Mouse (Mus musculus): ENCODE data around the gene Tbc1d2. TPM values are rescaled to one million over a fixed set of nuclear protein-coding genes. Genes with fewer than 3 reads are reported as not detected.

Gene Tbc1d2
- polyA plus RNA-seq (2015; fragmentation: Nextera tagmentation; extraction: Ambion mirVana): 1.1 and 1.3 TPM in 2 replicates

GRCm38 (mm10) chr4:46650086-46650753, at the start of gene Tbc1d2:
TSS of gene Tbc1d2 (minus strand) at chr4:46650209.
- Histone ChIP-seq H3K9ac (ENCODE audit: low read depth, low read length) (peak within 1 kb of the TSS; percentile 72), H3K36me3 (ENCODE audit: control insufficient read depth, insufficient read depth, low read length) (no peaks in the 10 kb centered on the region), H3K4me1 (ENCODE audit: control insufficient read depth, insufficient read depth, low read depth, low read length) (peaks cover 7% of the 10 kb centered on the region), H3K27ac (ENCODE audit: low read depth, low read length) (peak within 1 kb of the TSS; percentile 71), H3K27me3 (replicated peaks; ENCODE audit: control insufficient read depth, insufficient read depth, low read length) (peaks cover 14% of the 10 kb centered on the region), H3K4me2 (ENCODE audit: low read length) (peak within 1 kb of the TSS; percentile 98), H3K4me3 (ENCODE audit: low read length) (peak within 1 kb of the TSS; percentile 82), H3K9me3 (ENCODE audit: control insufficient read depth, low read length) (no peaks in the 10 kb centered on the region)
- peak; percentile 98 for ATAC-seq
- under 1% methylated on average over 68 of the region's 69 CpGs for WGBS

- peaks cover 4% of the 10 kb centered on the region; the same call in 1 of the 2 replicates for H3K4me1 ChIP-seq (ENCODE audit: control insufficient read depth, insufficient read depth, low read depth, low read length)
- H3K27ac ChIP-seq (ENCODE audit: low read depth, low read length): no peak overlapping the region
- 57% methylated on average over 6 of the region's 6 CpGs for WGBS
These were observed 46.5 kb upstream of the Tbc1d2 start for GRCm38 (mm10) chr4:46696467-46696866.

GRCm38 (mm10) chr4:46690565-46690964, 40.6 kb upstream of the Tbc1d2 start:
- H3K27me3 ChIP-seq (replicated peaks; ENCODE audit: control insufficient read depth, insufficient read depth, low read length): no peaks in the 10 kb centered on the region
- no peak overlapping the region for H3K4me2 ChIP-seq (ENCODE audit: low read length)
- no peaks in the 10 kb centered on the region for H3K9me3 ChIP-seq (ENCODE audit: control insufficient read depth, low read length)
- no peak overlapping the region for H3K4me3 ChIP-seq (ENCODE audit: low read length)
- no peak overlapping the region for H3K9ac ChIP-seq (ENCODE audit: low read depth, low read length)
- peaks cover 5% of the 10 kb centered on the region; the same call in 1 of the 2 replicates for H3K4me1 ChIP-seq (ENCODE audit: control insufficient read depth, insufficient read depth, low read depth, low read length)
- H3K36me3 ChIP-seq (ENCODE audit: control insufficient read depth, insufficient read depth, low read length): no peaks in the 10 kb centered on the region
- 0 out of 2 replicates have a peak, but pooled peaks have one; percentile 32 for ATAC-seq
- H3K27ac ChIP-seq (ENCODE audit: low read depth, low read length): no peak overlapping the region
- 66% methylated on average over 8 of the region's 8 CpGs for WGBS

More at GRCm38 (mm10) chr4:46696467-46696866, 46.5 kb upstream of the Tbc1d2 start:
- Histone ChIP-seq H3K4me2 (ENCODE audit: low read length) (no peak overlapping the region), H3K27me3 (replicated peaks; ENCODE audit: control insufficient read depth, insufficient read depth, low read length) (no peaks in the 10 kb centered on the region), H3K36me3 (ENCODE audit: control insufficient read depth, insufficient read depth, low read length) (no peaks in the 10 kb centered on the region), H3K9ac (ENCODE audit: low read depth, low read length) (no peak overlapping the region), H3K4me3 (ENCODE audit: low read length) (no peak overlapping the region), H3K9me3 (ENCODE audit: control insufficient read depth, low read length) (no peaks in the 10 kb centered on the region)
- ATAC-seq: no peak

GRCm38 (mm10) chr4:46690023-46690420, 40.0 kb upstream of the Tbc1d2 start:
- Histone ChIP-seq H3K27me3 (replicated peaks; ENCODE audit: control insufficient read depth, insufficient read depth, low read length) (no peaks in the 10 kb centered on the region), H3K4me1 (ENCODE audit: control insufficient read depth, insufficient read depth, low read depth, low read length) (peaks cover 5% of the 10 kb centered on the region; the same call in 1 of the 2 replicates), H3K4me2 (ENCODE audit: low read length) (no peak overlapping the region), H3K36me3 (ENCODE audit: control insufficient read depth, insufficient read depth, low read length) (no peaks in the 10 kb centered on the region), H3K9me3 (ENCODE audit: control insufficient read depth, low read length) (no peaks in the 10 kb centered on the region), H3K4me3 (ENCODE audit: low read length) (no peak overlapping the region), H3K9ac (ENCODE audit: low read depth, low read length) (no peak overlapping the region), H3K27ac (ENCODE audit: low read depth, low read length) (peak overlapping the region; percentile 7; the same call in 1 of the 2 replicates)
- ATAC-seq: peak; percentile 29
- WGBS: 72% methylated on average over 8 of the region's 8 CpGs

- no peak overlapping the region for H3K4me2 ChIP-seq (ENCODE audit: low read length)
- H3K27me3 ChIP-seq (replicated peaks; ENCODE audit: control insufficient read depth, insufficient read depth, low read length): no peaks in the 10 kb centered on the region
- peak overlapping the region; percentile 7; the same call in 1 of the 2 replicates for H3K27ac ChIP-seq (ENCODE audit: low read depth, low read length)
- no peak overlapping the region for H3K4me3 ChIP-seq (ENCODE audit: low read length)
- ATAC-seq: peak; percentile 77
- H3K4me1 ChIP-seq (ENCODE audit: control insufficient read depth, insufficient read depth, low read depth, low read length): peaks cover 5% of the 10 kb centered on the region; the same call in 1 of the 2 replicates
- H3K36me3 ChIP-seq (ENCODE audit: control insufficient read depth, insufficient read depth, low read length): no peaks in the 10 kb centered on the region
- H3K9me3 ChIP-seq (ENCODE audit: control insufficient read depth, low read length): no peaks in the 10 kb centered on the region
- no peak overlapping the region for H3K9ac ChIP-seq (ENCODE audit: low read depth, low read length)
- 43% methylated on average over 15 of the region's 15 CpGs for WGBS
These were observed 39.5 kb upstream of the Tbc1d2 start for GRCm38 (mm10) chr4:46689397-46690022.

- ATAC-seq: no peak
- H3K9ac ChIP-seq (ENCODE audit: low read depth, low read length): no peak overlapping the region
- 85% methylated on average over 14 of the region's 14 CpGs for WGBS
These were observed 38.3 kb upstream of the Tbc1d2 start for GRCm38 (mm10) chr4:46688213-46688832.

DNA sequence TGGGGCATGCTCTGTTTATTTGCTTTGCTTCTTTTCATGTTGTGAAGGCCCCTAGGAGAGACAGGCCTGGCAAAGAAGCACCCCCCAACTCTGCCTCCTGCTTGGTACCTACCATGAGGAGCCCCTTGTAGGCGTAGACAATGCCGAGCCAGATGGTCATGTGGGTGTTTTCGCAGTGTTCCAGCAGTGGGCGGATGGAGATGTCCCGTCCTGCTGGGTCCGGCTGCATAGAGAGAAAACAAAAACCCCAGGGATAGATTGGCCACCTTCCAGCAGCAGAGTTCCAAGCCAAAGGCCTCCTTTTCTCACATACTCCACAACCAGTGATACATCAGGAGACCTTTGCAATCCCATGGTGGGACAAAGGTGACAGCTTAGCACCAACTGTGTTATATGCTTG, 34.2 kb upstream of the Tbc1d2 start:
- WGBS: 30% methylated on average over 6 of the region's 6 CpGs
- H3K4me2 ChIP-seq (ENCODE audit: low read length): no peak overlapping the region

More at GRCm38 (mm10) chr4:46688213-46688832, 38.3 kb upstream of the Tbc1d2 start:
- Histone ChIP-seq H3K27ac (ENCODE audit: low read depth, low read length) (no peak overlapping the region), H3K4me1 (ENCODE audit: control insufficient read depth, insufficient read depth, low read depth, low read length) (peaks cover 5% of the 10 kb centered on the region; the same call in 1 of the 2 replicates), H3K4me2 (ENCODE audit: low read length) (no peak overlapping the region), H3K27me3 (replicated peaks; ENCODE audit: control insufficient read depth, insufficient read depth, low read length) (no peaks in the 10 kb centered on the region), H3K36me3 (ENCODE audit: control insufficient read depth, insufficient read depth, low read length) (no peaks in the 10 kb centered on the region), H3K9me3 (ENCODE audit: control insufficient read depth, low read length) (no peaks in the 10 kb centered on the region), H3K4me3 (ENCODE audit: low read length) (no peak overlapping the region)

DNA sequence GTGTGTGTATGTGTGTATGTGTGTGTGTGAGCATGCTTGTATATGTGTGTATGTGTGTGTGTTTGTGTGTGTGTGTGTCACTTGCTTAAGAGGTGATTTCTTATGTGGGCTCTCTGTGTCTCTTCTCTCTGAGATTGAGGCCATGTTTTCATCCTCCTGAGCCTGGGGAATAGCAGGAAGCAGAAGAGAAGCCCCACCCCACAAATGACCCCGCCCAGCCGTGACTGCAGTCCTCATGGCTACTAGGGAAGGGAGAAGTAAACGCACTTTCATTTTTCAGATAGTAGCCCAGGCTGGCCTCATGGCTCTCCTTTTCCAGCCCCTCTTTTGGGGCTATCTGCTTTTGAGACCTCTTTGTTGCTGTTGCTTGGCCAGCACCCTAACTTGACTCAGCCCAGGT, 26.6 kb upstream of the Tbc1d2 start:
- 73% methylated on average over 3 of the region's 3 CpGs for WGBS
- Histone ChIP-seq H3K4me3 (ENCODE audit: low read length) (no peak overlapping the region), H3K4me2 (ENCODE audit: low read length) (no peak overlapping the region), H3K27me3 (replicated peaks; ENCODE audit: control insufficient read depth, insufficient read depth, low read length) (no peaks in the 10 kb centered on the region), H3K9ac (ENCODE audit: low read depth, low read length) (no peak overlapping the region), H3K27ac (ENCODE audit: low read depth, low read length) (no peak overlapping the region), H3K9me3 (ENCODE audit: control insufficient read depth, low read length) (no peaks in the 10 kb centered on the region), H3K36me3 (ENCODE audit: control insufficient read depth, insufficient read depth, low read length) (peaks cover 32% of the 10 kb centered on the region), H3K4me1 (ENCODE audit: control insufficient read depth, insufficient read depth, low read depth, low read length) (no peaks in the 10 kb centered on the region)
- no peak for ATAC-seq

More for the DNA sequence above, 34.2 kb upstream of the Tbc1d2 start:
- Histone ChIP-seq H3K9ac (ENCODE audit: low read depth, low read length) (no peak overlapping the region), H3K9me3 (ENCODE audit: control insufficient read depth, low read length) (no peaks in the 10 kb centered on the region), H3K36me3 (ENCODE audit: control insufficient read depth, insufficient read depth, low read length) (peaks cover 5% of the 10 kb centered on the region), H3K27me3 (replicated peaks; ENCODE audit: control insufficient read depth, insufficient read depth, low read length) (no peaks in the 10 kb centered on the region), H3K4me3 (ENCODE audit: low read length) (no peak overlapping the region), H3K4me1 (ENCODE audit: control insufficient read depth, insufficient read depth, low read depth, low read length) (no peaks in the 10 kb centered on the region), H3K27ac (ENCODE audit: low read depth, low read length) (no peak overlapping the region)
- ATAC-seq: peak; percentile 66

GRCm38 (mm10) chr4:46675992-46676391, 26.0 kb upstream of the Tbc1d2 start:
- ATAC-seq: no peak
- H3K4me3 ChIP-seq (ENCODE audit: low read length): no peak overlapping the region
- no peaks in the 10 kb centered on the region for H3K9me3 ChIP-seq (ENCODE audit: control insufficient read depth, low read length)
- H3K27ac ChIP-seq (ENCODE audit: low read depth, low read length): no peak overlapping the region
- peaks cover 32% of the 10 kb centered on the region for H3K36me3 ChIP-seq (ENCODE audit: control insufficient read depth, insufficient read depth, low read length)
- H3K27me3 ChIP-seq (replicated peaks; ENCODE audit: control insufficient read depth, insufficient read depth, low read length): no peaks in the 10 kb centered on the region
- no peak overlapping the region for H3K9ac ChIP-seq (ENCODE audit: low read depth, low read length)
- no peaks in the 10 kb centered on the region for H3K4me1 ChIP-seq (ENCODE audit: control insufficient read depth, insufficient read depth, low read depth, low read length)
- WGBS: 48% methylated on average over 4 of the region's 4 CpGs
- no peak overlapping the region for H3K4me2 ChIP-seq (ENCODE audit: low read length)
